Mouse (Mus musculus) stomach, postnatal 0 days (tissue): ENCODE results near the gene Herpud2. TPM values are rescaled to one million over a fixed set of nuclear protein-coding genes. Genes with fewer than 3 reads are reported as not detected.

Experiments used
- ATAC-seq: fragments of 200-750 bp; cut with Nextera tagmentation; 2 replicates; pipeline ENCODE4 v1.8.0; 2017; ENCODE audit not compliant: low FRiP score, low TSS enrichment
- DNase-seq: peaks from one replicate; pipeline ENCODE4 v3.0.0-alpha.2; 2016; ENCODE audit warnings: low spot score
- H3K27ac ChIP-seq: fragments of 300-500 bp; sonication (generic); replicated peaks from 2 replicates; pipeline ENCODE4 v1.5.1; 2014; ENCODE audit warnings: mild to moderate bottlenecking, control low read depth
- H3K27me3 ChIP-seq: fragments of 300-500 bp; sonication (generic); 2 replicates; pipeline ENCODE4 v1.6.1; 2014; ENCODE audit warnings: low read length; ENCODE audit not compliant: control insufficient read depth, insufficient read depth
- H3K36me3 ChIP-seq: fragments of 300-500 bp; sonication (generic); 2 replicates; pipeline ENCODE4 v1.6.1; 2014; ENCODE audit warnings: low read length, mixed read lengths; ENCODE audit not compliant: control insufficient read depth, insufficient read depth
- H3K4me1 ChIP-seq: fragments of 300-500 bp; sonication (generic); replicated peaks from 2 replicates; pipeline ENCODE4 v1.6.1; 2014; ENCODE audit warnings: antibody characterized with exemption; ENCODE audit not compliant: control insufficient read depth, insufficient read depth
- H3K4me2 ChIP-seq: fragments of 300-500 bp; sonication (generic); replicated peaks from 2 replicates; pipeline ENCODE4 v1.6.1; 2014; ENCODE audit warnings: low read depth, mild to moderate bottlenecking, control low read depth, moderate library complexity
- H3K4me3 ChIP-seq: fragments of 300-500 bp; sonication (generic); 2 replicates; pipeline ENCODE4 v1.5.1; 2014; ENCODE audit warnings: low read depth, low read length, control low read depth
- H3K9ac ChIP-seq: fragments of 300-500 bp; sonication (generic); 2 replicates; pipeline ENCODE4 v1.6.1; 2014; ENCODE audit warnings: mild to moderate bottlenecking, low read length, control low read depth, mixed read lengths
- H3K9me3 ChIP-seq: fragments of 300-500 bp; sonication (generic); 2 replicates; pipeline ENCODE4 v1.6.1; 2016; ENCODE audit warnings: low read length; ENCODE audit not compliant: control insufficient read depth
- CTCF ChIP-seq: IDR thresholded peaks from 2 replicates; pipeline ENCODE4 v1.5.1; 2016; ENCODE audit warnings: antibody characterized with exemption, low read depth, mild to moderate bottlenecking, moderate library complexity
- EP300 ChIP-seq: optimal IDR thresholded peaks from 2 replicates; pipeline ENCODE3; 2016; ENCODE audit warnings: antibody characterized with exemption
- WGBS: fragments of 180-500 bp; shearing (Covaris S2); extraction: QIAGEN DNeasy Blood & Tissue Kit; methylation state at CpG from one replicate; pipeline ENCODE4 v1.1.7; 2014; 5-methylcytosine and 5-hydroxymethylcytosine counted together
- polyA plus RNA-seq: library from polyadenylated mRNA; unstranded; fragments of >200 nt; fragmentation: Nextera tagmentation; extraction: Ambion mirVana; gene quantifications from 2 replicates; pipeline ENCODE4 v1.2.1, GENCODE M21; 2015

The Herpud2 gene
- polyA plus RNA-seq, 1 experiment from 2014 or later, result 24.3 TPM

DNA sequence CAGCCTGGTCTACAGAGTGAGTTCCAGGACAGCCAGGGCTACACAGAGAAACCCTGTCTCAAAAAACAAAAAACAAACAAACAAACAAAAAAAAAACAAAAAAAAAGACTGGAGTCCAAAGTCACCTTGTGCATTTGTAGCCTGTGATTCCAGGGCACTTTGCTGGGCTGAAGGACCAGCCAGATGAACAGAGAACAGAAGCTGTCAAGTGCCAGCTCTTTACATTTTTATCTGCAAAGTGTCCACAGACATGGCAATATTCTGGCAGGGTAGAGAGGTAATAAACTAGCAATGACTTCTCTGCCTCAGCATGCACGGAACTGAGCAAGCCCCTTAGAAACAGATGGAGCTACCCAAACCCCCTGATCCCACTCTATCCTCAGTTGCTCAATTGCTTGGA, 75.1 kb downstream of the Herpud2 start:
- TF ChIP-seq EP300, result no peak
- TF ChIP-seq CTCF, result no peak
- ATAC-seq, result no peak
- Histone ChIP-seq H3K4me2 (no peak overlapping the region), H3K9me3 (no peaks in the 10 kb centered on the region), H3K4me3 (no peak overlapping the region), H3K9ac (no peak overlapping the region), H3K36me3 (no peaks in the 10 kb centered on the region), H3K27me3 (no peaks in the 10 kb centered on the region), H3K4me1 (no peaks in the 10 kb centered on the region), H3K27ac (no peak overlapping the region)
- DNase-seq, result no peak
- 55% methylated on average over 1 of the region's 1 CpGs for WGBS

- Histone ChIP-seq H3K27ac (0 out of 2 replicates have a peak overlapping the region, but pooled peaks have one; percentile 2), H3K4me1 (no peaks in the 10 kb centered on the region), H3K27me3 (no peaks in the 10 kb centered on the region), H3K9me3 (no peaks in the 10 kb centered on the region), H3K4me3 (no peak overlapping the region), H3K9ac (no peak overlapping the region), H3K4me2 (no peak overlapping the region), H3K36me3 (no peaks in the 10 kb centered on the region)
- DNase-seq, result no peak
- WGBS, result 35% methylated on average over 3 of the region's 3 CpGs
- no peak for ATAC-seq
- TF ChIP-seq CTCF (no peak), EP300 (no peak)
These were observed 75.6 kb downstream of the Herpud2 start for GRCm38 (mm10) chr9:25075977-25076376.

DNA sequence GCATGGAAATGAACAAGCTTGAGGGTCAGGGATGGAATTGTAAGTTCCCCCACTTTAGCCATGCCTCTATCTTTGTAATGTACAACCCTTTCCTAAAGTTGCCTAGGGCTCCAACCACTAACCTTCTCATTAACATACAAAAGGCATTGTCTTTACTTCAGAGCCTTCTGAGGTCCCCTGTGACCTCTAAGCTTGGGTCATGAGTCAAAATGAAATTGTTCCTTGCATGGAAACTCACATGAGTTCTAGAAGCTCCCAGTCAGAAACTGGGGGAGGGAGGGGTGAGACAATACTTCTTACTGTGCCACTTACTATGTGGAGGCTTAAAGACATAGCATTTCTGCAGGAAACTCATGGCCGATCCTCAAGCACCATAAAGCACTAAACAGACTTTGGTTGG, 79.0 kb downstream of the Herpud2 start:
- ATAC-seq, result no peak
- Histone ChIP-seq H3K27ac (no peak overlapping the region), H3K9me3 (no peaks in the 10 kb centered on the region), H3K27me3 (no peaks in the 10 kb centered on the region), H3K4me1 (no peaks in the 10 kb centered on the region), H3K4me3 (no peak overlapping the region), H3K9ac (no peak overlapping the region), H3K36me3 (no peaks in the 10 kb centered on the region), H3K4me2 (no peak overlapping the region)
- 86% methylated on average over 1 of the region's 1 CpGs for WGBS
- no peak for DNase-seq
- TF ChIP-seq CTCF, result no peak
- no peak for TF ChIP-seq EP300

DNA sequence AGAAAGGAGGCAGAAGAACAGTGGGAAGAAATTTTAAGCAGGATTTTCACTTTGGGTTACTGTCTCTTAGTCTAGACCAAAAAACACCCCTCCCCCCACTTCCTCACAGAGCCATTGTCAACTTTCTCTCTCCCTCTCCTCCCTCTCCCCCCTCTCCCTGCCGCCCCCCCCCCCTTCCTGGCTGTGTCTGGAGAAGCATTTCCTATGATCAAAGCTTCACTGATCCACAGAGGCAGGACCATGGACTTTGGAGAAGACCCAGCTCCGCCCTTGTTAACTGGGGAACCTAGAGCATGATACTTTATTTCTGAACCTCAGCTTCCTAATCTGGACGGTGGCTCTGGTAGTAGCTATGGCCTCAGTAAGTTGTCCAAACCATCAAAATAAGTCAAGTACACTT, 92.9 kb downstream of the Herpud2 start:
- H3K4me2 ChIP-seq, result no peak overlapping the region
- no peak overlapping the region for H3K27ac ChIP-seq
- ATAC-seq (no peak), DNase-seq (no peak)
- no peak overlapping the region for H3K4me3 ChIP-seq
- H3K4me1 ChIP-seq, result no peaks in the 10 kb centered on the region
- H3K27me3 ChIP-seq, result no peaks in the 10 kb centered on the region
- no peak for TF ChIP-seq CTCF
- no peak for TF ChIP-seq EP300
- no peak overlapping the region for H3K9ac ChIP-seq
- WGBS, result 62% methylated on average over 2 of the region's 3 CpGs
- no peaks in the 10 kb centered on the region for H3K36me3 ChIP-seq
- H3K9me3 ChIP-seq, result no peaks in the 10 kb centered on the region

Other genes starting within 250 kb of the Herpud2 start
- gene Gm10181, start 62.4 kb downstream of the Herpud2 start, polyA plus RNA-seq, result not detected in 2 replicates
- 154 and 175 TPM in 2 replicates for gene Sept7, start 100.6 kb upstream of the Herpud2 start, polyA plus RNA-seq